Mouse (Mus musculus) ZHBTc4 (cell line): ENCODE results near the gene Slc25a21.

Experiments
- DNase-seq: peaks from one replicate; pipeline ENCODE4 v3.0.0-alpha.2; 2011; ENCODE audit warnings: low read depth, low spot score

The Slc25a21 gene

GRCm38 (mm10) chr12:56877796-56878195 is 319.5 kb downstream of the Slc25a21 start:
- DNase-seq = no peak

GRCm38 (mm10) chr12:56876549-56876948 is 320.7 kb downstream of the Slc25a21 start:
- DNase-seq = no peak

DNA sequence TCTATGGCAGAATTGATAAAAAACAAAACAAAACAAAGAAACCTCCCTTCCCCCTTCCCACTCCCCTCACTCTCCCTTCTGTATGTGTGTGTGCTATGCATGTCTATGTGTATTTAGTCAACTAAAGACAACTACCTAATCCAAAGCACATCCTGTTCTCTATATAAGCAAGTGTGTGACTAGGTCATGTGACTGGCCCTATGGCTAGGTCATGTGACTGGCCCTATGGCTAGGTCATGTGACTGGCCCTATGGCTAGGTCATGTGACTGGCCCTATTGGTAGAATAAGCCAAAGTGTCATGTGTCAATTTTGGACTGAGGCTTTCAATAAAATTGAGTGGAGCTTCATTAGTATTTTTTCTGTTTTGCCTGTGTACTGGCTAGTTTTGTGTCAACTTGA is 324.1 kb downstream of the Slc25a21 start:
- DNase-seq = no peak

GRCm38 (mm10) chr12:56870569-56870968 is 326.7 kb downstream of the Slc25a21 start:
- DNase-seq = no peak

DNA sequence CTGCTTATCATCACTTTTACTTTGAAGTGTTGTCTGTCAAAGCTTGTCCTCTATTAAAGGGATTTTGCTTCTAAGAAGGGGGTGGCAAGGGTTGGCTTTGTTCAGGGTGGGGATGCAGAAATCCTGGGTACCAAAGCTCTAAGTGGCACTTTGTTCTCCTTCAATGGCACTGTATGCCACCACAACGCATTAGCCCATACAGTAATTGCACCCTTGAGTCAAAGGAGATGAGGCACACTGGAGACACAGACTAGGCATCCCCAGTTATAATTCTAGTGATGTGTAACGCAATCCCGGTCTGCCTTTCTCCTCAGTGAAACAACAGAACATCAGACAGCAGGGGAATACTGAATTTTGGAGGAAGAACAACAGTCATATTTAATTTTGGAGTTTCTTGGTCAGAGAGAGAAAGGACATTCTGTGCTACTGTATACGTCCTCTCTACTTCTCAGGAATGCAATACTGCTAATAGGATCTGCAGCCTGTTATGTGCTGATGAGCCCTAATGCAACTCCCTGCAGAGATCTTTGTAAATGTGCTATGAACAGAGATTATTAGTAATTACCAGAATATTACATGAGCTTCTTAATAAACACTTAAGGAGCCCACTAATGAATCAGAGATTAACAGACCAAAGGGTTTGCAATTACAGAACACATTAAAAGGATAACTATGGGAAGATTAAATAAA is 333.3 kb downstream of the Slc25a21 start:
- no peak for DNase-seq

GRCm38 (mm10) chr12:56852679-56853078 is 344.6 kb downstream of the Slc25a21 start:
- DNase-seq = no peak

DNA sequence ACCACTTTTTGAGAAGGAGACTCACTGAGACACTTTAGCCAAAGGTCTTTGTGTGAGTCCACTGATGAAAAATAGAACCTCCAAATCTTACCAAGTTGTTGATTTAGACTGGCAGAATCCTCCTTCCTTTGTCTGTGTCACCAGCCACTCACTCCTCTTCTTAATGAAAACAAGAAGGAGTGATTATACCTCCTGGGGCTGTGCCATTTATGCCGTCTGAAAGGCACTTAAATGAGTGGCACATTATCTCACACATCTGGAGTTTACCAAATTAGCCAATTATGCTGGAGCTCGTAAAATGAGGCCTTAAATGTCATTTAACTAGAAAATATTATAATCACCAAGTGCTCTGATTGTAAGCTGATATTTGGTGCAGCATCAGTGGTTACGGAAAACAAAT is 345.8 kb downstream of the Slc25a21 start:
- DNase-seq = no peak

GRCm38 (mm10) chr12:56829945-56830344 is 367.3 kb downstream of the Slc25a21 start:
- DNase-seq = no peak

DNA sequence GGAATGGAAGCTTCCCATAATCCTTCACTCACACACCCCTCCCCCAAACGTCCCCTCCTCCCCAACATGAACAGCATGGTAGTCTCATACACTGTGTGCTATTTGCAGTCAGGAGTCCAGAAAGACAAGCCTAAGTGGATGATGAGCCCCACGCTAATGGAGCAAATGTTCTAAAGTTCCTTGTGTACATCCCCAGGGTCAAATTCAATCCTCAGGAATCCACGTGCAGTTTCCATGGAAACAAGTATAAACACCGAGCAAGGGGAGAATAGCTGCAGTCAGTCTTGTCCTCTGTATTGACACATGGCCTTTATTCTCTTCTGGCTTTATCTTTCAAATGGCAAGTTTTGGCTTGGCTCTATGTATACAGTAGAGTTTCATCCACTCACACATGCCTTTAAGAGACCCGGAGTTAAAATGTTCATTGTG is 367.8 kb downstream of the Slc25a21 start:
- peak; percentile 38 for DNase-seq

GRCm38 (mm10) chr12:56827808-56828384 is 369.4 kb downstream of the Slc25a21 start:
- DNase-seq = no peak

- no peak for DNase-seq
Observed at GRCm38 (mm10) chr12:56824688-56825087, 372.6 kb downstream of the Slc25a21 start.

DNA sequence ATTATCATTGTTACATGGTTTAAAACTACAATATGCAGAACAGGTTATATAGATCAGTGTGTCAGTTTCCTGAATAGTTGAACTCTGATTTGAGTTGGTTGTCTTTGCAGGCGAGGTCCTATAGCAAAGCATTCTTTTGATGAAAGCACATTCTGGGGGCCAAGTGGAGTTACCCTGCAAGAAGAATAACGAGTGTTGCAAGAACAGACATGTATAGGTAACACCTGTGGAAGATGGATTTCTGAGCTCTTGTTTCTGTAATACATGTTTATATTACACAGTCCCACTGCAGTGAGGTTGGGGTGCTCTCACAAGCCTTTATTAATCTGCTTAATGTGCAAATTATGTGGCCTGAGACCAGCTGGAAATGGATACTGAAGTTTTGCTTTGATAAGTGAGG is 375.1 kb downstream of the Slc25a21 start:
- no peak for DNase-seq

- no peak for DNase-seq
Observed at GRCm38 (mm10) chr12:56820604-56821003, 376.7 kb downstream of the Slc25a21 start.

- no peak for DNase-seq
Observed at GRCm38 (mm10) chr12:56807483-56807882, 389.8 kb downstream of the Slc25a21 start.

DNA sequence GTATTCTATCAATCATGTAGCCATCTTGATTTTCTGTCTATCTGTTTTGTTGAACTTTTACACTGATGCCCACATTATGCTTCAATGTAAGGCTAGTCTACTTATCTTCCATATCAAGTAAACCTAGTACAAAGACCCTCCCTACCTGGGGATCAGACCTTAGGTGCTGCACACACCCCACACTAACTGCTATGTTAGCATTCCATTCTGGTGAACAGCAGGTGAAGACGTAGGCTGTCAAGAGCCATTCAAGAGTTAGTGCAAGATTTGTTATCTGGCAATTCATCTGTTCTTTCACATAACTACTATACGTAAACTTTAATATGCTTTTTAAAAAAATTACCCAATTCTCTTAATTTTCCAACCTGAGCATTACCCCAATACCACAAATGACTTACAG is 390.2 kb downstream of the Slc25a21 start:
- no peak for DNase-seq

DNA sequence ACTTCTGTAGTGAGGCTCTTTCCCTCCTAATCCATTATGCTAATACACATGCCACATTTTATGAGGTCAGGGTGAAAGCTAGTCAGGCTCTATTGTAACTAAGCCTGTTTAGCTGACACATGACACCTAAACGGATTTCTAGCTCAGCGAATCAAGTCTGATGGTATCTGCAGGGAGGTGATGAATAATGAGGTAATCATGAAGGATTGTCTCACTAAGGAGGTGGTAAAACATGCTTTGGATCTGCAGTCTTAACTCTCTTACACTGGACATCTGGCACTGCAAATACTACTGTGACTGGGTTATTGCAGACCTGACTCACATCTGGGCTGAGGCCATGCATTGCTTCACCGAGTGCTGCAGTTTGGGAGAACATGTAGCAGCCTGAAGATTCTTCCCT is 392.8 kb downstream of the Slc25a21 start:
- DNase-seq = no peak

GRCm38 (mm10) chr12:56798641-56799415 is 398.4 kb downstream of the Slc25a21 start:
- no peak for DNase-seq

- no peak for DNase-seq
Observed at GRCm38 (mm10) chr12:56789236-56789635, 408.0 kb downstream of the Slc25a21 start.

DNA sequence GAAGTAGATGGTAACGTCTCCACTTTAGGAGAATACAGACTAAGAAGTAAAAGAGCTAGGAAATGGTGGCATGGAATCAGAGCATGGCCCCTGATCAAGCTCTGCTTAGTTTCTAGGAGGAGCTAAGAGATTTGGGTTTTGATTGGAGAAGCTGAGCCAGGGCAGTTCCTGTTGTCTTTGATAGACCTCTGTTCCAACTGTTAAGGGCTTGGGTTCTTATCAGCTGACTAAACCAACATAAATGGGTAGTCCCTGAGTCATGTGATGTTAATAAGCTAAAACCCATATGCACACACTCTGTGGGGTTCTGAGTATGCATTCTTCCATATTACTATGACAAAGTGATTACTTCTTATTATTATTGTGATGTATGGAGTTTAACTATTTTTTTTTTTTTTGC is 412.0 kb downstream of the Slc25a21 start:
- no peak for DNase-seq

- no peak for DNase-seq
Observed at GRCm38 (mm10) chr12:56781196-56781595, 416.1 kb downstream of the Slc25a21 start.

GRCm38 (mm10) chr12:56779621-56780020 is 417.7 kb downstream of the Slc25a21 start:
- DNase-seq = no peak

GRCm38 (mm10) chr12:56773941-56774340 is 423.3 kb downstream of the Slc25a21 start:
- no peak for DNase-seq

DNA sequence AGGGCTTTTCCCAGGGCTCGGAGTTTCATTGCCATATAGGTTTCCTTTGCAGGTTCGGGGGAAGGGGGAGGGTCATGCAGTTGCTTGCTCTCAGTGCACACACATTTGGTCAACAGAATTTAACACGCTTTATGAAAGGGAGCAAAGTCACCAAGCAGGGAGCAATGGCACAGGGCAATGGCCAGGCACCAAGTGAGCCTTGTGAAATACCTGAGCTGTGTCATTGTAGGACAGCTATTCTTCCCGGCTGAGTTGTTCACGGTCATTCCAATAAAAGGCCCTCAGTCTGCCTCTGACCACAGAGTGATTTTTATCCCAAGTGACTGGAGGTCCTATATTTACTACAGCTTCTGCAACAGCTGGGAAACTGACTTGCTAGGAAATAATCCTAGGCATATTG is 427.9 kb downstream of the Slc25a21 start:
- DNase-seq = no peak
